Mouse (Mus musculus) forebrain, postnatal 0 days (tissue): ENCODE results near the gene Olfr1375. TPM values are rescaled to one million over a fixed set of nuclear protein-coding genes. Genes with fewer than 3 reads are reported as not detected.

Source experiments
- ATAC-seq: fragments of 200-750 bp; cut with Nextera tagmentation; 2 replicates; pipeline ENCODE4 v1.8.0; 2017; ENCODE audit warnings: mild to moderate bottlenecking, moderate library complexity
- DNase-seq: peaks from one replicate; pipeline ENCODE4 v3.0.0-alpha.2; 2015
- H3K27ac ChIP-seq: fragments of 300-500 bp; sonication (generic); 2 replicates; pipeline ENCODE4 v1.5.1; 2014; ENCODE audit warnings: low read depth, mild to moderate bottlenecking, antibody characterized with exemption, low read length, moderate library complexity, mixed read lengths
- H3K27me3 ChIP-seq: fragments of 300-500 bp; sonication (generic); 2 replicates; pipeline ENCODE4 v1.6.1; 2014; ENCODE audit warnings: mild to moderate bottlenecking, low read length, mixed read lengths; ENCODE audit not compliant: insufficient read depth
- H3K36me3 ChIP-seq: fragments of 300-500 bp; sonication (generic); 2 replicates; pipeline ENCODE4 v1.6.1; 2014; ENCODE audit warnings: mild to moderate bottlenecking, moderate library complexity; ENCODE audit not compliant: insufficient read depth
- H3K4me1 ChIP-seq: fragments of 300-500 bp; sonication (generic); 2 replicates; pipeline ENCODE4 v1.6.1; 2014; ENCODE audit warnings: antibody characterized with exemption; ENCODE audit not compliant: insufficient read depth
- H3K4me2 ChIP-seq: fragments of 300-500 bp; sonication (generic); 2 replicates; pipeline ENCODE4 v1.6.1; 2014; ENCODE audit warnings: low read depth, mild to moderate bottlenecking, moderate library complexity
- H3K4me3 ChIP-seq: fragments of 300-500 bp; sonication (generic); 2 replicates; pipeline ENCODE4 v1.5.1; 2014; ENCODE audit warnings: low read depth, low read length, mixed read lengths
- H3K9ac ChIP-seq: fragments of 300-500 bp; sonication (generic); 2 replicates; pipeline ENCODE4 v1.6.1; 2014; ENCODE audit warnings: mild to moderate bottlenecking
- H3K9me3 ChIP-seq: fragments of 300-500 bp; sonication (generic); 2 replicates; pipeline ENCODE4 v1.6.1; 2016; ENCODE audit warnings: low read length
- CTCF ChIP-seq: sonication (generic); IDR thresholded peaks from 2 replicates; pipeline ENCODE4 v1.5.1; 2016; ENCODE audit warnings: antibody characterized with exemption, control low read depth, low read depth
- WGBS: fragments of 180-500 bp; shearing (Covaris S2); extraction: QIAGEN DNeasy Blood & Tissue Kit; methylation state at CpG from one replicate; pipeline ENCODE4 v1.1.7; 2014; 5-methylcytosine and 5-hydroxymethylcytosine counted together
- polyA plus RNA-seq: library from polyadenylated mRNA; unstranded; fragments of >200 nt; fragmentation: Nextera tagmentation; extraction: Ambion mirVana; gene quantifications from 2 replicates; pipeline ENCODE4 v1.2.1, GENCODE M21; 2015
- total RNA-seq: library from RNA; depleted of rRNA; stranded (reverse); fragments of >200 nt; gene quantifications from 2 replicates; pipeline ENCODE4 v1.2.3, GENCODE M21; 2014; rRNA removed

Gene Olfr1375
- total and polyA plus RNA-seq, 2 experiments from 2014 or later: not detected

GRCm38 (mm10) chr11:51060981-51061380 lies 13.1 kb downstream of the Olfr1375 start:
- no peak overlapping the region for H3K4me3 ChIP-seq
- no peaks in the 10 kb centered on the region for H3K9me3 ChIP-seq
- H3K36me3 ChIP-seq: peaks cover 17% of the 10 kb centered on the region
- H3K27ac ChIP-seq: no peak overlapping the region
- H3K4me1 ChIP-seq: peaks cover 10% of the 10 kb centered on the region; the same call in 1 of the 2 replicates
- no peak for ATAC-seq
- no peak overlapping the region for H3K4me2 ChIP-seq
- no peak overlapping the region for H3K9ac ChIP-seq
- H3K27me3 ChIP-seq: no peaks in the 10 kb centered on the region
- WGBS: over 99% methylated on average over 6 of the region's 6 CpGs
- no peak for TF ChIP-seq CTCF
- DNase-seq: no peak

DNA sequence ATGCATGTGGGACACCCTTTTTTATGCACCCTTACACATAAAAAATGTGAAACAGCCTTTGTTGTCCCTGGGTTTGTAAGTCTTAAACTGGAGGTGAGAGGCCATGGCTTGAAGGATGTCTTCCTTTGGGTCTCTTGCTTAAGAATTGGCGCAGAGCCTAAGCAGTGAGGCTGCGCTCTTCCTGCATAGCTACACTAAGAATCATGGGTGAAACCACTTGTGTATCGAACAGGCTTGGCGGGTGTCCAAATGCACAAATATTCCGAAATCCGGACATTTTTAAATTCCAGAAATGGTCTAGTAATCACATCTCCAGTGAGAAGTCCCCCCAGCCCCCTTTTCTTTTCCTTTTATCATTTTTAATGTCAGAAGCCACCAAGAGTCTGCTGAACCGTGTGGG lies 15.4 kb downstream of the Olfr1375 start:
- DNase-seq (no peak), ATAC-seq (no peak)
- TF ChIP-seq CTCF: no peak
- Histone ChIP-seq H3K4me3 (no peak overlapping the region), H3K9ac (no peak overlapping the region), H3K36me3 (peaks cover 38% of the 10 kb centered on the region), H3K4me2 (no peak overlapping the region), H3K27me3 (no peaks in the 10 kb centered on the region), H3K4me1 (peaks cover 10% of the 10 kb centered on the region; the same call in 1 of the 2 replicates), H3K9me3 (no peaks in the 10 kb centered on the region), H3K27ac (no peak overlapping the region)
- WGBS: 90% methylated on average over 7 of the region's 7 CpGs

DNA sequence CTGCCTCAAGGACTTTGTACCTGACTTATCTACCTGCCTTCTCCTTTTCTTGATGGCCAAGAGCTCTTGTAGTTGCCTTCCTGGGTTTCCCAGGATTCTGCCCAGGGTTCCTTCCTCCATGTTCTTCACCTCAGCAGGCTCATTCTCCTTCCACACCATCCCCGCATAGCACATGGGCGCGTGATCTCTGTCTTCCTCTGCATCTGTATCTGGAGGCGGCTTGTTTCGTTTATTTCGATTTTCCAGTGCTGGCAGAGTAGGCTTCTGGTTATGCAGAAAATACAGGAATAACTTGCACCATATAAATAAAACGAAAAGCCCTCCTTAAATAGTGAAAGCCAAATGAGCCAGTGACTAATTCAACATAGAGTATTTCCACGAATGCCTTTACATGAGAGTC lies 15.9 kb downstream of the Olfr1375 start:
- Histone ChIP-seq H3K4me2 (no peak overlapping the region), H3K27me3 (no peaks in the 10 kb centered on the region), H3K9ac (no peak overlapping the region), H3K4me3 (no peak overlapping the region), H3K9me3 (no peaks in the 10 kb centered on the region), H3K4me1 (peaks cover 10% of the 10 kb centered on the region; the same call in 1 of the 2 replicates), H3K27ac (no peak overlapping the region), H3K36me3 (peaks cover 44% of the 10 kb centered on the region)
- DNase-seq (no peak), ATAC-seq (no peak)
- no peak for TF ChIP-seq CTCF
- WGBS: 96% methylated on average over 8 of the region's 8 CpGs

DNA sequence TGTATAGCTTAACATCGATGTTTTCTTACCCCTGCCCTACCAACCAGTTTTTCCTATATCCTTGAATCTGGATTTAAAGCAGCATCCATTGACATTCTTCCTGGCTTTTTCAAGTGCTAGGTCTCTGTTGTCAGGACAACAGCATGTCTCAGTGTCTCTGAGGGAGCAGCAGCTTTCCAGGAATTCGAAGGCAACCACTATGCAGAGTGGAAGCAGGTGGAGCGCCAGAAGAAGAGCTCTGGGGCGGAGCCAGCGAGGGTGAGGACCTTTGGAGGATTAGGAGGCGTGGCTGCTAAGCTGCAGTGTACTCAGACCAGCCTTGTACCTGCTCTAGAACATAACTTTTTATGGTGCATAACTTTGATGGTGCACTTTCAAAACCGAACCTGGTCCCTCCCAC lies 36.6 kb downstream of the Olfr1375 start:
- Histone ChIP-seq H3K4me2 (no peak overlapping the region), H3K27me3 (no peaks in the 10 kb centered on the region), H3K27ac (no peak overlapping the region), H3K4me3 (no peak overlapping the region), H3K36me3 (no peaks in the 10 kb centered on the region), H3K4me1 (no peaks in the 10 kb centered on the region), H3K9me3 (no peaks in the 10 kb centered on the region), H3K9ac (no peak overlapping the region)
- WGBS: 50% methylated on average over 7 of the region's 7 CpGs
- no peak for TF ChIP-seq CTCF
- DNase-seq (peak; percentile 4), ATAC-seq (peak; percentile 75)

DNA sequence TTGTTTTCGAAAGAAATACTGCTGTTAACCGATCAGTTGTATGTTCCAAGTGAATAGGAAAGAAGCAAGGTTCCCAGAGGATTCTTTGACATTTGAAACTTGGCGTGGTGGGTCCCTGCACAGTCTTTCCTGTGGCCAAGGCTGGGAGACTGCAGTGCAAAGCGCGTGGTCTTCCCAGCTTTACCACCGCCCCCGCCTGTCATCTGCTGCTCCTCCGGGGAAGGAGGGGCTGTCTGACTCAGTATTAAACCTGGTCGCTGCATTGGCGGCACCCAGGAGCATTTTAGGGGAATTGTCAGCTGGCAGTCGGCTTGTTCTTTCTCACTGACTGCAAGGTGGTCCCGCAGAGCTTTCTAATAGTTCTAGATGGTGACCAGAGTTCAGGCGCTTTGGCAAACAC lies 37.4 kb downstream of the Olfr1375 start:
- DNase-seq: no peak
- Histone ChIP-seq H3K9ac (no peak overlapping the region), H3K27me3 (no peaks in the 10 kb centered on the region)

More for the DNA sequence above, 37.4 kb downstream of the Olfr1375 start:
- Histone ChIP-seq H3K9me3 (no peaks in the 10 kb centered on the region), H3K4me3 (no peak overlapping the region), H3K4me1 (no peaks in the 10 kb centered on the region), H3K4me2 (no peak overlapping the region), H3K36me3 (no peaks in the 10 kb centered on the region), H3K27ac (no peak overlapping the region)
- WGBS: 64% methylated on average over 13 of the region's 13 CpGs
- TF ChIP-seq CTCF: no peak
- ATAC-seq: no peak

Other genes with a start within 250 kb of the Olfr1375 start
- 42.7 and 46.6 TPM in 2 replicates for gene Zfp354c, start 220.4 kb upstream of the Olfr1375 start, total RNA-seq
- gene Zfp354c, start 220.4 kb upstream of the Olfr1375 start, polyA plus RNA-seq: 27.1 and 35.1 TPM in 2 replicates
- 3.5 and 5.9 TPM in 2 replicates for gene Zfp879, start 206.6 kb upstream of the Olfr1375 start, total RNA-seq
- gene Zfp879, start 206.6 kb upstream of the Olfr1375 start, polyA plus RNA-seq: 1.1 and 1.6 TPM in 2 replicates
- not detected in 2 replicates for gene Grm6, start 197.4 kb upstream of the Olfr1375 start, total RNA-seq
- not detected in 2 replicates for gene Grm6, start 197.4 kb upstream of the Olfr1375 start, polyA plus RNA-seq
- 8.2 and 8.4 TPM in 2 replicates for gene Zfp454, start 160.5 kb upstream of the Olfr1375 start, total RNA-seq
- gene Zfp454, start 160.5 kb upstream of the Olfr1375 start, polyA plus RNA-seq: 7.7 and 8.7 TPM in 2 replicates
- 39.8 and 39.9 TPM in 2 replicates for gene Zfp2, start 131.9 kb upstream of the Olfr1375 start, total RNA-seq
- 29.5 and 35.2 TPM in 2 replicates for gene Zfp2, start 131.9 kb upstream of the Olfr1375 start, polyA plus RNA-seq
- 4.6 and 5.0 TPM in 2 replicates for gene Zfp354b, start 116.5 kb upstream of the Olfr1375 start, total RNA-seq
- gene Zfp354b, start 116.5 kb upstream of the Olfr1375 start, polyA plus RNA-seq: 2.1 and 2.3 TPM in 2 replicates
- gene 4933414I15Rik, start 104.3 kb upstream of the Olfr1375 start, total RNA-seq: not detected in 2 replicates
- not detected in 2 replicates for gene 4933414I15Rik, start 104.3 kb upstream of the Olfr1375 start, polyA plus RNA-seq
- gene Prop1, start 94.3 kb upstream of the Olfr1375 start, total RNA-seq: 0.38 TPM in 1 of 2 replicates, not detected in the other
- gene Prop1, start 94.3 kb upstream of the Olfr1375 start, polyA plus RNA-seq: not detected in 2 replicates
- not detected in 2 replicates for gene Olfr1378, start 81.6 kb upstream of the Olfr1375 start, total RNA-seq
- gene Olfr1378, start 81.6 kb upstream of the Olfr1375 start, polyA plus RNA-seq: not detected in 2 replicates
- gene Olfr1377, start 66.1 kb upstream of the Olfr1375 start, total RNA-seq: not detected in 2 replicates
- not detected in 2 replicates for gene Olfr1377, start 66.1 kb upstream of the Olfr1375 start, polyA plus RNA-seq
- gene Olfr51, start 44.5 kb upstream of the Olfr1375 start, total RNA-seq: not detected in 2 replicates
- gene Olfr51, start 44.5 kb upstream of the Olfr1375 start, polyA plus RNA-seq: not detected in 2 replicates
- gene Olfr54, start 33.9 kb upstream of the Olfr1375 start, total RNA-seq: not detected in 2 replicates
- not detected in 2 replicates for gene Olfr54, start 33.9 kb upstream of the Olfr1375 start, polyA plus RNA-seq
- 13.3 and 20.4 TPM in 2 replicates for gene Zfp354a, start 11.1 kb downstream of the Olfr1375 start, total RNA-seq
- gene Zfp354a, start 11.1 kb downstream of the Olfr1375 start, polyA plus RNA-seq: 7.0 and 9.8 TPM in 2 replicates
- not detected in 2 replicates for gene Gm12569, start 172.4 kb downstream of the Olfr1375 start, total RNA-seq
- gene Gm12569, start 172.4 kb downstream of the Olfr1375 start, polyA plus RNA-seq: not detected in 2 replicates
- 94.9 and 116 TPM in 2 replicates for gene Clk4, start 213.6 kb downstream of the Olfr1375 start, total RNA-seq
- gene Clk4, start 213.6 kb downstream of the Olfr1375 start, polyA plus RNA-seq: 105 and 114 TPM in 2 replicates
- not detected in 2 replicates for gene BC049762, start 214.9 kb downstream of the Olfr1375 start, total RNA-seq
- gene BC049762, start 214.9 kb downstream of the Olfr1375 start, polyA plus RNA-seq: 0.53 and 0.56 TPM in 2 replicates
- gene Col23a1, start 241.8 kb downstream of the Olfr1375 start, total RNA-seq: 11.8 and 12.6 TPM in 2 replicates
- 3.2 and 3.8 TPM in 2 replicates for gene Col23a1, start 241.8 kb downstream of the Olfr1375 start, polyA plus RNA-seq